Mouse (Mus musculus): Measurements from ENCODE around the gene Gm11444.

- TF ChIP-seq TAL1 (conservative IDR thresholded peaks at IDR 0.05; ENCODE audit: low read depth, low read length) (no peak), CTCF (IDR thresholded peaks at IDR 0.05; ENCODE audit: low read depth, low read length) (no peak), POLR2AphosphoS5 (IDR thresholded peaks at IDR 0.05; ENCODE audit: insufficient replicate concordance, low read depth, low read length) (no peak)
Measured at GRCm38 (mm10) chr11:85835753-85836522, 14.2 kb downstream of the Gm11444 start.
